Mouse (Mus musculus): ENCODE results near the gene Actn3.
"Not testable (repeated sequence)": the region's sequence is repeated elsewhere in the genome, so short reads cannot be mapped to it uniquely, and the experiment has no call there.

The Actn3 gene

GRCm38 (mm10) chr19:4877785-4878184, at the start of gene Actn3:
Gene Actn3, minus strand, starts transcription at chr19:4877909.
- DNase-seq (ENCODE audit: low spot score): no peak

- no peak for DNase-seq (ENCODE audit: low spot score)
These were observed 47.6 kb upstream of the Actn3 start for GRCm38 (mm10) chr19:4925121-4925860.

- DNase-seq (ENCODE audit: low spot score): no peak
These were observed 41.9 kb upstream of the Actn3 start for GRCm38 (mm10) chr19:4919652-4920051.

- no peak for DNase-seq (ENCODE audit: low spot score)
These were observed 39.1 kb upstream of the Actn3 start for GRCm38 (mm10) chr19:4916827-4917226.

GRCm38 (mm10) chr19:4915924-4916603, 38.4 kb upstream of the Actn3 start:
- no peak for DNase-seq (ENCODE audit: low spot score)

- DNase-seq (ENCODE audit: low spot score): no peak
These were observed 31.7 kb upstream of the Actn3 start for GRCm38 (mm10) chr19:4909376-4909775.

- DNase-seq (ENCODE audit: low spot score): peak; percentile 25
These were observed 30.4 kb upstream of the Actn3 start for GRCm38 (mm10) chr19:4908107-4908506.

- peak; percentile 71 for DNase-seq (ENCODE audit: low spot score)
These were observed 28.5 kb upstream of the Actn3 start, which contains the start of gene Bbs1 for GRCm38 (mm10) chr19:4905979-4906794. Gene Bbs1, minus strand, starts transcription at chr19:4906628.

GRCm38 (mm10) chr19:4899888-4900287, 22.2 kb upstream of the Actn3 start:
- DNase-seq (ENCODE audit: low spot score): no peak

- no peak for DNase-seq (ENCODE audit: low spot score)
These were observed 21.3 kb upstream of the Actn3 start for GRCm38 (mm10) chr19:4898972-4899371.

GRCm38 (mm10) chr19:4896780-4897520, 19.2 kb upstream of the Actn3 start:
- no peak for DNase-seq (ENCODE audit: low spot score)

GRCm38 (mm10) chr19:4891798-4892197, 14.1 kb upstream of the Actn3 start:
- DNase-seq (ENCODE audit: low spot score): no peak

GRCm38 (mm10) chr19:4889791-4890190, 12.1 kb upstream of the Actn3 start:
- DNase-seq (ENCODE audit: low spot score): no peak

- DNase-seq (ENCODE audit: low spot score): no peak
These were observed 6.3 kb upstream of the Actn3 start for GRCm38 (mm10) chr19:4883961-4884360.

GRCm38 (mm10) chr19:4879324-4879703, 1.6 kb upstream of the Actn3 start:
- no peak for DNase-seq (ENCODE audit: low spot score)

- DNase-seq (ENCODE audit: low spot score): peak; percentile 96
These were observed 955 bp upstream of the Actn3 start, which contains the start of gene Zdhhc24 for GRCm38 (mm10) chr19:4878405-4879323. Gene Zdhhc24, plus strand, starts transcription at chr19:4878668.

- no peak for DNase-seq (ENCODE audit: low spot score)
These were observed 954 bp downstream of the Actn3 start for GRCm38 (mm10) chr19:4876755-4877154.

- DNase-seq (ENCODE audit: low spot score): no peak
These were observed 1.5 kb downstream of the Actn3 start for GRCm38 (mm10) chr19:4876241-4876640.

GRCm38 (mm10) chr19:4874613-4875012, 3.1 kb downstream of the Actn3 start:
- not testable (repeated sequence) for DNase-seq (ENCODE audit: low spot score)

- no peak for DNase-seq (ENCODE audit: low spot score)
These were observed 12.6 kb downstream of the Actn3 start for GRCm38 (mm10) chr19:4865147-4865546.

- DNase-seq (ENCODE audit: low spot score): no peak
These were observed 14.7 kb downstream of the Actn3 start for GRCm38 (mm10) chr19:4863048-4863447.

Data from spleen, adult 12 weeks (tissue).